Mouse (Mus musculus) hindbrain, embryonic 11.5 days (tissue): ENCODE data around the gene Scnm1. TPM values are rescaled to one million over a fixed set of nuclear protein-coding genes. Genes with fewer than 3 reads are reported as not detected.
A peak's percentile ranks its signal among the peaks of the same experiment; 100 is the strongest.
"Not testable (repeated sequence)": the region's sequence is repeated elsewhere in the genome, so short reads cannot be mapped to it uniquely, and the experiment has no call there.

ENCODE experiments used
- ATAC-seq: fragments of 200-750 bp; cut with Nextera tagmentation; 2 replicates; pipeline ENCODE4 v1.8.0; 2017; ENCODE audit warnings: mild to moderate bottlenecking, moderate TSS enrichment, moderate library complexity; ENCODE audit not compliant: low FRiP score
- DNase-seq: peaks from one replicate; pipeline ENCODE4 v3.0.0-alpha.2; 2015; ENCODE audit warnings: low spot score
- H3K27ac ChIP-seq: fragments of 300-500 bp; sonication (generic); 2 replicates; pipeline ENCODE4 v1.5.1; 2014; ENCODE audit warnings: mild to moderate bottlenecking, low read depth, low read length
- H3K27me3 ChIP-seq: fragments of 300-500 bp; sonication (generic); 2 replicates; pipeline ENCODE4 v1.6.1; 2014; ENCODE audit warnings: mild to moderate bottlenecking, low read length, moderate library complexity, mixed read lengths; ENCODE audit not compliant: control insufficient read depth, insufficient read depth
- H3K36me3 ChIP-seq: fragments of 300-500 bp; sonication (generic); 2 replicates; pipeline ENCODE4 v1.6.1; 2014; ENCODE audit warnings: mild to moderate bottlenecking, low read length, moderate library complexity, mixed read lengths; ENCODE audit not compliant: control insufficient read depth, insufficient read depth
- H3K4me1 ChIP-seq: fragments of 300-500 bp; sonication (generic); replicated peaks from 2 replicates; pipeline ENCODE4 v1.6.1; 2014; ENCODE audit warnings: low read length, mixed read lengths; ENCODE audit not compliant: control insufficient read depth, insufficient read depth
- H3K4me2 ChIP-seq: fragments of 300-500 bp; sonication (generic); replicated peaks from 2 replicates; pipeline ENCODE4 v1.6.1; 2014; ENCODE audit warnings: mild to moderate bottlenecking, low read depth, low read length
- H3K4me3 ChIP-seq: fragments of 300-500 bp; sonication (generic); 2 replicates; pipeline ENCODE4 v1.5.1; 2014; ENCODE audit warnings: low read depth, low read length
- H3K9ac ChIP-seq: fragments of 300-500 bp; sonication (generic); 2 replicates; pipeline ENCODE4 v1.6.1; 2014; ENCODE audit warnings: low read depth, low read length
- H3K9me3 ChIP-seq: fragments of 300-500 bp; sonication (generic); 2 replicates; pipeline ENCODE4 v1.6.1; 2016; ENCODE audit warnings: low read length; ENCODE audit not compliant: control insufficient read depth
- WGBS: fragments of 180-500 bp; shearing (Covaris S2); extraction: QIAGEN DNeasy Blood & Tissue Kit; methylation state at CpG from one replicate; pipeline ENCODE4 v1.1.7; 2014; 5-methylcytosine and 5-hydroxymethylcytosine counted together
- polyA plus RNA-seq: library from polyadenylated mRNA; unstranded; fragments of >200 nt; fragmentation: Nextera tagmentation; extraction: Ambion mirVana; gene quantifications from 2 replicates; pipeline ENCODE4 v1.2.1, GENCODE M21; 2014

Scnm1 gene
- polyA plus RNA-seq, 1 experiment from 2014 or later: 83.2 TPM

- no peaks in the 10 kb centered on the region for H3K4me1 ChIP-seq
- no peak overlapping the region for H3K4me3 ChIP-seq
- no peak for DNase-seq
- H3K27me3 ChIP-seq: no peaks in the 10 kb centered on the region
- no peak for ATAC-seq
- H3K9ac ChIP-seq: no peak overlapping the region
- H3K27ac ChIP-seq: no peak overlapping the region
- no peaks in the 10 kb centered on the region for H3K36me3 ChIP-seq
- H3K4me2 ChIP-seq: no peak overlapping the region
- H3K9me3 ChIP-seq: no peaks in the 10 kb centered on the region
- WGBS: 95% methylated on average over 6 of the region's 6 CpGs
Measured at GRCm38 (mm10) chr3:95140795-95141194, 7.0 kb upstream of the Scnm1 start.

GRCm38 (mm10) chr3:95140289-95140595 lies 6.4 kb upstream of the Scnm1 start:
- H3K27me3 ChIP-seq: no peaks in the 10 kb centered on the region
- no peak overlapping the region for H3K9ac ChIP-seq
- DNase-seq (no peak), ATAC-seq (no peak)
- no peaks in the 10 kb centered on the region for H3K4me1 ChIP-seq
- H3K9me3 ChIP-seq: no peaks in the 10 kb centered on the region
- H3K4me3 ChIP-seq: no peak overlapping the region
- H3K27ac ChIP-seq: no peak overlapping the region
- 57% methylated on average over 18 of the region's 18 CpGs for WGBS
- H3K4me2 ChIP-seq: no peak overlapping the region
- H3K36me3 ChIP-seq: no peaks in the 10 kb centered on the region

- Histone ChIP-seq H3K4me3 (no peak overlapping the region), H3K36me3 (no peaks in the 10 kb centered on the region), H3K4me1 (no peaks in the 10 kb centered on the region; the same call in 1 of the 2 replicates), H3K4me2 (no peak overlapping the region), H3K9me3 (no peaks in the 10 kb centered on the region), H3K27ac (no peak overlapping the region), H3K9ac (no peak overlapping the region), H3K27me3 (no peaks in the 10 kb centered on the region)
- no peak for DNase-seq
- WGBS: 72% methylated on average over 25 of the region's 25 CpGs
- ATAC-seq: no peak
Measured at GRCm38 (mm10) chr3:95139586-95140288, 5.9 kb upstream of the Scnm1 start.

GRCm38 (mm10) chr3:95136336-95136735 lies 2.5 kb upstream of the Scnm1 start:
- 87% methylated on average over 3 of the region's 3 CpGs for WGBS

GRCm38 (mm10) chr3:95135433-95136052 lies 1.7 kb upstream of the Scnm1 start:
- Histone ChIP-seq H3K27ac (no peak overlapping the region), H3K9ac (no peak overlapping the region), H3K27me3 (no peaks in the 10 kb centered on the region), H3K4me3 (no peak overlapping the region), H3K36me3 (no peaks in the 10 kb centered on the region), H3K9me3 (no peaks in the 10 kb centered on the region), H3K4me2 (peak overlapping the region; percentile 44; the same call in 1 of the 2 replicates), H3K4me1 (no peaks in the 10 kb centered on the region; the same call in 1 of the 2 replicates)
- no peak for DNase-seq
- no peak for ATAC-seq
- WGBS: 88% methylated on average over 7 of the region's 7 CpGs

More at GRCm38 (mm10) chr3:95136336-95136735, 2.5 kb upstream of the Scnm1 start:
- H3K27ac ChIP-seq: no peak overlapping the region
- no peaks in the 10 kb centered on the region; the same call in 1 of the 2 replicates for H3K4me1 ChIP-seq
- ATAC-seq: no peak
- H3K36me3 ChIP-seq: no peaks in the 10 kb centered on the region
- H3K27me3 ChIP-seq: no peaks in the 10 kb centered on the region
- H3K9me3 ChIP-seq: no peaks in the 10 kb centered on the region
- no peak overlapping the region for H3K9ac ChIP-seq
- no peak overlapping the region for H3K4me2 ChIP-seq
- no peak overlapping the region for H3K4me3 ChIP-seq
- no peak for DNase-seq

- Histone ChIP-seq H3K9ac (0 out of 2 replicates have a peak overlapping the region, but pooled peaks have one; percentile 7), H3K4me3 (peak overlapping the region; percentile 21; the same call in 1 of the 2 replicates), H3K27ac (no peak overlapping the region), H3K4me2 (peak overlapping the region; percentile 44), H3K27me3 (no peaks in the 10 kb centered on the region), H3K36me3 (no peaks in the 10 kb centered on the region), H3K9me3 (no peaks in the 10 kb centered on the region), H3K4me1 (no peaks in the 10 kb centered on the region; the same call in 1 of the 2 replicates)
- WGBS: 34% methylated on average over 6 of the region's 6 CpGs
- no peak for ATAC-seq
- DNase-seq: peak; percentile 30
Measured at GRCm38 (mm10) chr3:95135023-95135422, 1.2 kb upstream of the Scnm1 start.

GRCm38 (mm10) chr3:95134133-95134532 lies 322 bp upstream of the Scnm1 start:
- H3K36me3 ChIP-seq, H3K9me3 ChIP-seq, H3K4me2 ChIP-seq, H3K27me3 ChIP-seq, H3K4me1 ChIP-seq, H3K27ac ChIP-seq, DNase-seq, H3K9ac ChIP-seq: not testable (repeated sequence)
- ATAC-seq: peak; percentile 61
- WGBS: no CpG with 5 or more reads among the region's 12 CpGs
- peak overlapping the region; percentile 62 for H3K4me3 ChIP-seq

GRCm38 (mm10) chr3:95133176-95133575 lies 635 bp downstream of the Scnm1 start:
- Histone ChIP-seq H3K36me3 (no peaks in the 10 kb centered on the region), H3K27ac (no peak overlapping the region), H3K9ac (peak overlapping the region; percentile 67), H3K4me1 (no peaks in the 10 kb centered on the region; the same call in 1 of the 2 replicates), H3K4me3 (peak overlapping the region; percentile 62), H3K4me2 (peak overlapping the region; percentile 74), H3K9me3 (no peaks in the 10 kb centered on the region), H3K27me3 (no peaks in the 10 kb centered on the region)
- DNase-seq (no peak), ATAC-seq (peak; percentile 0; the same call in 1 of the 2 replicates)
- 55% methylated on average over 11 of the region's 11 CpGs for WGBS

GRCm38 (mm10) chr3:95132389-95132788 lies 1.4 kb downstream of the Scnm1 start:
- ATAC-seq, H3K27ac ChIP-seq: not testable (repeated sequence)
- 80% methylated on average over 2 of the region's 2 CpGs for WGBS

More at GRCm38 (mm10) chr3:95132389-95132788, 1.4 kb downstream of the Scnm1 start:
- not testable (repeated sequence) for H3K4me3 ChIP-seq, H3K9me3 ChIP-seq, H3K36me3 ChIP-seq, H3K9ac ChIP-seq, H3K4me2 ChIP-seq, DNase-seq, H3K4me1 ChIP-seq, H3K27me3 ChIP-seq
